Mouse (Mus musculus) midbrain, embryonic 11.5 days (tissue): ENCODE data around the gene Gm44973. TPM values are rescaled to one million over a fixed set of nuclear protein-coding genes. Genes with fewer than 3 reads are reported as not detected.

ENCODE experiments used
- ATAC-seq: fragments of 200-750 bp; cut with Nextera tagmentation; 2 replicates; pipeline ENCODE4 v1.8.0; 2017; ENCODE audit warnings: moderate TSS enrichment, moderate library complexity; ENCODE audit not compliant: low FRiP score
- DNase-seq: peaks from one replicate; pipeline ENCODE4 v3.0.0; 2015; ENCODE audit warnings: low spot score; ENCODE audit errors: missing footprints
- H3K27ac ChIP-seq: fragments of 300-500 bp; sonication (generic); 2 replicates; pipeline ENCODE4 v1.5.1; 2014; ENCODE audit warnings: low read depth, low read length
- H3K27me3 ChIP-seq: fragments of 300-500 bp; sonication (generic); 2 replicates; pipeline ENCODE4 v1.6.1; 2014; ENCODE audit warnings: mild to moderate bottlenecking, low read length, moderate library complexity, mixed read lengths; ENCODE audit not compliant: control insufficient read depth, insufficient read depth
- H3K36me3 ChIP-seq: fragments of 300-500 bp; sonication (generic); 2 replicates; pipeline ENCODE4 v1.6.1; 2014; ENCODE audit warnings: mild to moderate bottlenecking, low read length, moderate library complexity, mixed read lengths; ENCODE audit not compliant: control insufficient read depth, insufficient read depth
- H3K4me1 ChIP-seq: fragments of 300-500 bp; sonication (generic); 2 replicates; pipeline ENCODE4 v1.6.1; 2014; ENCODE audit warnings: low read length; ENCODE audit not compliant: control insufficient read depth, insufficient read depth
- H3K4me2 ChIP-seq: fragments of 300-500 bp; sonication (generic); 2 replicates; pipeline ENCODE4 v1.6.1; 2014; ENCODE audit warnings: mild to moderate bottlenecking, moderate library complexity
- H3K4me3 ChIP-seq: fragments of 300-500 bp; sonication (generic); 2 replicates; pipeline ENCODE4 v1.5.1; 2014; ENCODE audit warnings: low read depth, low read length
- H3K9ac ChIP-seq: fragments of 300-500 bp; sonication (generic); 2 replicates; pipeline ENCODE4 v1.6.1; 2014; ENCODE audit warnings: low read length
- H3K9me3 ChIP-seq: fragments of 300-500 bp; sonication (generic); 2 replicates; pipeline ENCODE4 v1.6.1; 2016; ENCODE audit warnings: low read length; ENCODE audit not compliant: control insufficient read depth
- WGBS: fragments of 180-500 bp; shearing (Covaris S2); extraction: QIAGEN DNeasy Blood & Tissue Kit; methylation state at CpG from one replicate; pipeline ENCODE4 v1.1.7; 2014; 5-methylcytosine and 5-hydroxymethylcytosine counted together
- polyA plus RNA-seq: library from polyadenylated mRNA; unstranded; fragments of >200 nt; fragmentation: Nextera tagmentation; extraction: Ambion mirVana; gene quantifications from 2 replicates; pipeline ENCODE4 v1.2.1, GENCODE M21; 2014

Gene Gm44973
- polyA plus RNA-seq, 1 experiment from 2014 or later = 0.34 TPM

DNA sequence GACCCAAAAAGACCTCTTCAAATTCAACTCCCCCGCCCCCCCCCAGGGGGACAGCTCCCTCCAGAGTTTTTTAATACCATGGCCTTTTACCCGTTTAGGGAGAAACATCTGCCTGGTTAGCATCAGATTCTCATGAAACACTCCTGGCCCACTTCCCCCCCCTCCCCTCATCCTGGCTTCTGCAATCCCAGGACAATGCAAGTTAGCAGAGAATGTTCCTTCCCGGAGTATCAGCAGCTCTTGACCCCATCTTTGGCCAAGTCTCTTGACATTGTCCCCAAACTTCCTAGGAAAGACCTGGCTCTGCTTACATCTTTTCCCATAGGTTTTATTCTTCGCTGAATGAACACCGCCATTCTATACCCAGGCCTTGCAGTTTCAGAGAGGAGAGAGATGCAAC is 5.9 kb downstream of the Gm44973 start:
- Histone ChIP-seq H3K9me3 (no peaks in the 10 kb centered on the region), H3K4me2 (peak overlapping the region; percentile 83), H3K36me3 (no peaks in the 10 kb centered on the region; the same call in 1 of the 2 replicates), H3K9ac (peak overlapping the region; percentile 98), H3K4me1 (peaks cover 8% of the 10 kb centered on the region; the same call in 1 of the 2 replicates), H3K27me3 (no peaks in the 10 kb centered on the region), H3K27ac (no peak overlapping the region), H3K4me3 (peak overlapping the region; percentile 87)
- DNase-seq = peak; percentile 82
- ATAC-seq = no peak
- WGBS = 46% methylated on average over 5 of the region's 5 CpGs

DNA sequence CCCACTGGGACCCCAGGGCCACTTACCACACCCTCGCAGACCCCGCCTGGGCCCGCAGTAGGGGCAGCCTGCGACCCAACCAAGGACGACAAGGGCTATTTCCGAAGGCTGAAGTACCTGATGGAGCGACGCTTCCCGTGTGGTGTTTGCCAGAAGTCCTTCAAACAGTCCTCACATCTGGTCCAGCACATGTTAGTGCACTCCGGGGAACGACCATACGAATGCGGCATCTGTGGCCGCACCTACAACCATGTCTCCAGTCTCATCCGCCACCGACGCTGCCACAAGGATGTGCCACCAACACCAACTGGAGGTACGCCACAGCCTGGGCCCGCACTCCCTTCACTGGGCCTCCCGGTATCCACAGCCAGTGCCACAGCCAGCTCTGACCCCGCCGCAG is 14.2 kb downstream of the Gm44973 start:
- peaks cover 28% of the 10 kb centered on the region for H3K9me3 ChIP-seq
- WGBS = 95% methylated on average over 22 of the region's 22 CpGs
- H3K4me2 ChIP-seq = no peak overlapping the region
- ATAC-seq = 0 out of 2 replicates have a peak, but pooled peaks have one; percentile 7
- peaks cover 59% of the 10 kb centered on the region for H3K36me3 ChIP-seq
- H3K27me3 ChIP-seq = no peaks in the 10 kb centered on the region
- no peak overlapping the region for H3K9ac ChIP-seq
- no peak for DNase-seq
- no peak overlapping the region for H3K27ac ChIP-seq
- no peaks in the 10 kb centered on the region for H3K4me1 ChIP-seq
- no peak overlapping the region for H3K4me3 ChIP-seq

DNA sequence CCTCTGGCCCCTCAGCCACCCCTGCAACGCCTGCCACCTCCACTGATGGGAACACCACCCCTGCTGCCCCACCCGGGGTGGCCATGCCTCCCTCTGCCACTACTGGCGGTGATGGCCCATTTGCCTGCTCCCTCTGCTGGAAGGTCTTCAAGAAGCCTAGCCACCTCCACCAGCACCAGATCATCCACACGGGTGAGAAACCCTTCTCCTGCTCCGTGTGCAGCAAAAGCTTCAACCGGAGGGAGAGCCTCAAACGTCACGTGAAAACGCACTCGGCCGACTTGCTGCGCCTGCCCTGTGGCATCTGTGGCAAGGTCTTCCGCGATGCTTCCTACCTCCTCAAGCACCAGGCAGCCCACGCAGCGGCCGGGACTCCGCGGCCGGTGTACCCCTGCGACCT is 14.7 kb downstream of the Gm44973 start:
- ATAC-seq = no peak

DNA sequence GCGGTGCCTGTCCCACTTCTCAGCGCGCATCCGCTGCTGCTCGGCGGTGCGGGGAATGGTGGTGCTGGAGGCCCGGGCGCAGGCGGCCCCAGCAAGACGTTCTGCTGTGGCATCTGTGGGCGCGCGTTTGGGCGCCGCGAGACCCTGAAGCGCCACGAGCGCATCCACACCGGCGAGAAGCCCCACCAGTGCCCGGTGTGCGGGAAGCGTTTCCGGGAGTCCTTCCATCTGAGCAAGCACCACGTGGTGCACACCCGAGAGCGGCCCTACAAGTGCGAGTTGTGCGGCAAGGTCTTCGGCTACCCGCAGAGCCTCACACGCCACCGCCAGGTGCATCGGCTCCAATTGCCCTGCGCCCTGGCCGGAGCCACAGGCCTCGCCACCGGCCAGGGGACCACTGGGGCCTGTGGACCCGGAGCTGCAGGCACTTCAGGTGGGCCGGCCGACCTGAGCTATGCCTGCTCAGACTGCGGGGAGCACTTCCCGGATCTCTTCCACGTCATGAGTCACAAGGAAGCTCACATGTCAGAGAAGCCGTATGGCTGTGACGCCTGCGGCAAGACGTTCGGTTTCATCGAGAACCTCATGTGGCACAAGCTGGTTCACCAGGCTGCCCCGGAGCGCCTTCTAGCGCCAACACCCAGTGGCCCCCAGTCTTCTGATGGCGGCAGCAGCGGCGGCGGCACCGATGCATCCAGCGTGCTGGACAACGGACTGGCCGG is 15.4 kb downstream of the Gm44973 start:
- Histone ChIP-seq H3K4me1 (no peaks in the 10 kb centered on the region), H3K4me2 (no peak overlapping the region), H3K27me3 (no peaks in the 10 kb centered on the region), H3K9ac (no peak overlapping the region), H3K4me3 (no peak overlapping the region), H3K27ac (no peak overlapping the region), H3K36me3 (peaks cover 64% of the 10 kb centered on the region), H3K9me3 (peaks cover 28% of the 10 kb centered on the region)
- DNase-seq (peak; percentile 75), ATAC-seq (0 out of 2 replicates have a peak, but pooled peaks have one; percentile 12)
- 82% methylated on average over 63 of the region's 63 CpGs for WGBS

More for the DNA sequence above, 14.7 kb downstream of the Gm44973 start:
- H3K4me2 ChIP-seq = no peak overlapping the region
- H3K27ac ChIP-seq = no peak overlapping the region
- H3K4me1 ChIP-seq = no peaks in the 10 kb centered on the region
- no peak overlapping the region for H3K9ac ChIP-seq
- no peak for DNase-seq
- no peak overlapping the region for H3K4me3 ChIP-seq
- WGBS = 95% methylated on average over 21 of the region's 21 CpGs
- peaks cover 62% of the 10 kb centered on the region for H3K36me3 ChIP-seq
- peaks cover 28% of the 10 kb centered on the region for H3K9me3 ChIP-seq
- H3K27me3 ChIP-seq = no peaks in the 10 kb centered on the region

DNA sequence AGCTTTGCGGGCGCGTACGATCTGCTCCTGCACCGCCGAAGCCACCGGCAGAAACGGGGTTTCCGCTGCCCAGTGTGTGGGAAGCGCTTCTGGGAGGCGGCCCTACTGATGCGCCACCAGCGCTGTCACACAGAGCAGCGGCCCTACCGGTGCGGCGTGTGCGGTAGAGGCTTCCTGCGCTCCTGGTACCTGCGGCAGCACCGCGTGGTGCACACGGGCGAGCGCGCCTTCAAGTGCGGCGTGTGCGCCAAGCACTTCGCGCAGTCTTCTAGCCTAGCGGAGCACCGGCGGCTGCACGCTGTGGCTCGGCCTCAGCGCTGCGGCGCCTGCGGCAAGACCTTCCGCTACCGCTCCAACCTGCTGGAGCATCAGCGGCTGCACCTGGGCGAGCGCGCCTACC is 16.2 kb downstream of the Gm44973 start:
- H3K27ac ChIP-seq = no peak overlapping the region
- no peaks in the 10 kb centered on the region for H3K4me1 ChIP-seq
- no peak overlapping the region for H3K9ac ChIP-seq
- 79% methylated on average over 46 of the region's 46 CpGs for WGBS
- H3K27me3 ChIP-seq = no peaks in the 10 kb centered on the region
- DNase-seq = no peak
- no peak overlapping the region for H3K4me2 ChIP-seq
- ATAC-seq = no peak
- no peak overlapping the region for H3K4me3 ChIP-seq
- peaks cover 66% of the 10 kb centered on the region for H3K36me3 ChIP-seq
- peaks cover 28% of the 10 kb centered on the region for H3K9me3 ChIP-seq

DNA sequence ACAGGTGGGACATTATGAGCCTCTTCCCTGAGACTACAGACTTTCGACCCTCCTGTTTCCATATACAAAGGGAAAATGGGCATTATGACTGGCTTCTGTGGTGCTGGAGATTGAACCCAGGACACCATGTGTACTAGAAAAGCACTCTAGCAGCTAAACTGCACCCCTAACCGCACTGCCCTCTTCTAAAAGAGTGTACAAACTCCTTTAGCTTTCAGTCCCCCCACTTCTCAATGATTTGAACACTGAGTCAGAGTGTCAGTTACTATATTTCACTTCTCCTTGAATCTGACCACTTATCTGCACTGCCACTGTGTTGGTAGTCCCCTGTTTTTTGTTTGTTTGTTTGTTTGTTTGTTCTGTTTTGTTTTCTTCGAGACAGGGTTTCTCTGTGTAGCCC is 18.5 kb downstream of the Gm44973 start, which contains the start of gene 4632433K11Rik:
Gene 4632433K11Rik (plus strand): TSS at position 301 of the 400 bp plus-strand sequence.
- H3K9me3 ChIP-seq = peaks cover 28% of the 10 kb centered on the region
- H3K9ac ChIP-seq = no peak within 1 kb of the TSS
- 89% methylated on average over 3 of the region's 3 CpGs for WGBS
- DNase-seq (no peak), ATAC-seq (no peak)
- H3K36me3 ChIP-seq = peaks cover 61% of the 10 kb centered on the region
- no peak within 1 kb of the TSS for H3K4me2 ChIP-seq
- peaks cover 5% of the 10 kb centered on the region for H3K4me1 ChIP-seq
- H3K27ac ChIP-seq = no peak within 1 kb of the TSS
- H3K27me3 ChIP-seq = no peaks in the 10 kb centered on the region
- H3K4me3 ChIP-seq = no peak within 1 kb of the TSS

DNA sequence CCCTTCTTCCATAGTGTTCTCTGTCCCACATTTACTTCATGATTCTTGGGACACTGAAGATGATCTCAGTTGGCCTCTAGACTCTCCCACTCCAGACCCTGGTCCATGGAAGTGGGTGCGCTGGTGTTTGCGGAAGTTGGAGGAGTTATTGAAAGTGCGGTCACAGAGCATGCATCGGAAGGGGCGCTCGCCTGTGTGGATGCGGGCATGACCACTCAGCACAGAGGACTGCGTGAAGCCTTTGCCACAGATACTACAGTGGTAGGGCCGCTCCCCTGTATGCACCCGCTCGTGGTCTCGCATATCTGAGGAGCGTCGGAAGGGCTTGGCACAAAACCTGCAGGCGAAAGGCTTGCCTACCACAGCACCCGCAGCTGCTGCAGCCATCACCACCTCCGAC is 20.3 kb downstream of the Gm44973 start:
- Histone ChIP-seq H3K27me3 (no peaks in the 10 kb centered on the region), H3K36me3 (peaks cover 43% of the 10 kb centered on the region), H3K9me3 (peaks cover 13% of the 10 kb centered on the region), H3K27ac (no peak overlapping the region), H3K4me2 (no peak overlapping the region), H3K4me3 (no peak overlapping the region), H3K4me1 (peaks cover 8% of the 10 kb centered on the region), H3K9ac (no peak overlapping the region)
- DNase-seq (no peak), ATAC-seq (no peak)
- 96% methylated on average over 17 of the region's 17 CpGs for WGBS

DNA sequence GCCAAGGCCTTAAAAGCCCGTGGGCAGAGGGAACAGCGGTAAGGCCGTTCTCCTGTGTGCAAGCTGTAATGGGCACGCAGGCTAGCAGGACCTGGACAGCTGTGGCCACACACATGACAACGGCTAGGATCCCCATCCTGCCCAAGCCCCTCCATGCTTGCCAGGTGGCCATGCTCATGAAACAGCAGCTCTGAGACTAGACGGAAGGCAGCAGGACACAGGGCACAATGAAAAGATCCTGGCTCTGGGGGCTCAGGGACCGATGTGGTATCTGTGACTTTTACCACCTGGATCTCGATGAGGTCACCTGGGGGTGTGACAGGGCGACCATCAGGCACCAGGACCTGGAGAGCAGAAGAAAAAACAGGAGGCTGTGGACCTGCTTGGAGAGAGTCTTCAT is 20.8 kb downstream of the Gm44973 start:
- Histone ChIP-seq H3K27ac (no peak overlapping the region), H3K36me3 (peaks cover 39% of the 10 kb centered on the region), H3K4me3 (no peak overlapping the region), H3K9me3 (peaks cover 8% of the 10 kb centered on the region), H3K4me1 (peaks cover 8% of the 10 kb centered on the region), H3K4me2 (no peak overlapping the region), H3K27me3 (no peaks in the 10 kb centered on the region), H3K9ac (no peak overlapping the region)
- WGBS = 93% methylated on average over 9 of the region's 9 CpGs
- DNase-seq (no peak), ATAC-seq (no peak)

DNA sequence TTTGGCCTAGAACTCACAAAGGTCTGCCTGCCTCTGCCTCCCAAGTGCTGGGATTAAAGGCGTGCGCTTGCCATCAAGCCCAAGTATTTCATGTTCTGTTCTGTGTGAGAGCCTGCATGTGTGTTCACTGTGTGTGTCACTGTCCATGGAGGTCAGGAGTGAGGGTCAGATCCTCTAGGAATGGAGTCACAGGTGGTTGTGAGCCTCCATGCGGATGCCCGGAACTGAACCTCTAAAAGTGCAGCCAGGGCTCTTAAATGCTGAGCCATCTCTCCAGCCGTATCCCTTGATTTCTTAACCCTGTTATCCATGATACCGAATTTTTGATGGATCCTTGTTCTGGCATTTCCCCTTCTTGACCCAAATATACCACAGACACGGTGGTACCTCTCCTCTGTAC is 21.7 kb downstream of the Gm44973 start:
- Histone ChIP-seq H3K27me3 (no peaks in the 10 kb centered on the region), H3K9ac (no peak overlapping the region), H3K27ac (no peak overlapping the region), H3K4me2 (no peak overlapping the region), H3K4me1 (peaks cover 8% of the 10 kb centered on the region), H3K36me3 (peaks cover 32% of the 10 kb centered on the region), H3K4me3 (no peak overlapping the region), H3K9me3 (no peaks in the 10 kb centered on the region)
- WGBS = 94% methylated on average over 7 of the region's 7 CpGs
- no peak for DNase-seq
- no peak for ATAC-seq
